Mouse (Mus musculus) liver, embryonic 13.5 days (tissue): ENCODE measurements around the gene Olfr814. TPM values are rescaled to one million over a fixed set of nuclear protein-coding genes. Genes with fewer than 3 reads are reported as not detected.
"Not testable (repeated sequence)": the region's sequence is repeated elsewhere in the genome, so short reads cannot be mapped to it uniquely, and the experiment has no call there.

ENCODE experiments used
- ATAC-seq: fragments of 200-750 bp; cut with Nextera tagmentation; 2 replicates; pipeline ENCODE4 v1.8.0; 2017; ENCODE audit warnings: low read depth, mild to moderate bottlenecking, moderate number of reproducible peaks, moderate library complexity
- DNase-seq: peaks from one replicate; pipeline ENCODE4 v3.0.0; 2022
- H3K27ac ChIP-seq: fragments of 300-500 bp; sonication (generic); 2 replicates; pipeline ENCODE4 v1.5.1; 2015; ENCODE audit warnings: moderate library complexity, mild to moderate bottlenecking, inconsistent platforms
- H3K27me3 ChIP-seq: fragments of 300-500 bp; sonication (generic); 2 replicates; pipeline ENCODE4 v1.6.1; 2015; ENCODE audit warnings: mild to moderate bottlenecking, inconsistent platforms
- H3K36me3 ChIP-seq: fragments of 300-500 bp; sonication (generic); 2 replicates; pipeline ENCODE4 v1.6.1; 2015; ENCODE audit warnings: mild to moderate bottlenecking, inconsistent platforms
- H3K4me1 ChIP-seq: fragments of 300-500 bp; sonication (generic); replicated peaks from 2 replicates; pipeline ENCODE4 v1.6.1; 2015; ENCODE audit warnings: inconsistent platforms
- H3K4me2 ChIP-seq: fragments of 300-500 bp; sonication (generic); 2 replicates; pipeline ENCODE4 v1.6.1; 2015; ENCODE audit warnings: inconsistent platforms, mild to moderate bottlenecking, moderate library complexity
- H3K4me3 ChIP-seq: fragments of 300-500 bp; sonication (generic); replicated peaks from 2 replicates; pipeline ENCODE4 v1.5.1; 2015; ENCODE audit warnings: mild to moderate bottlenecking, inconsistent platforms
- H3K9ac ChIP-seq: fragments of 300-500 bp; sonication (generic); 2 replicates; pipeline ENCODE4 v1.6.1; 2015; ENCODE audit warnings: mild to moderate bottlenecking, inconsistent platforms
- H3K9me3 ChIP-seq: fragments of 300-500 bp; sonication (generic); replicated peaks from 2 replicates; pipeline ENCODE4 v1.6.1; 2016; ENCODE audit warnings: inconsistent platforms
- WGBS: fragments of 180-500 bp; shearing (Covaris S2); methylation state at CpG from one replicate; pipeline ENCODE4 v1.1.7; 2015; ENCODE audit not compliant: insufficient replicate concordance; 5-methylcytosine and 5-hydroxymethylcytosine counted together
- polyA plus RNA-seq: library from polyadenylated mRNA; unstranded; fragments of >200 nt; fragmentation: Nextera tagmentation; extraction: Ambion mirVana; gene quantifications from 2 replicates; pipeline ENCODE4 v1.2.1, GENCODE M21; 2015

The Olfr814 gene
- polyA plus RNA-seq, result not detected in 2 replicates

DNA sequence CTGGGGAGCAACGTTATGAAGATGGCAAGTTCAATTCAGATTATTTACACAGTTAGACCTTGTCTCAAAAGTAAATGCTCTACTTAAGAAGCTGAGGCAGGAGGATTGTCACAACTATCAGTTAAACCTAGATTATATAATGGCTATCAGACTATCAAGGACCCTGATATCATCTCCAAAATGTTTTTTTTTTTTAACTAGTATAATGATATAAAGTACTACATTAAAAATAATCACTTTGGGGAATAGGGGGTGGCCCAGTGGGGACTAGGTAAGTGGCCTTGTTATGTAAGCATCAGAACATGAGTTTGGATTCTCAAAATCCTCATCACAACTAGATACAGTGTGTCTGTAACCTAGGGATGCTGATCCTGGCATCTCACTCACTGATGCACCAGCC, at the start of gene Olfr814:
TSS of gene Olfr814 (minus strand) at position 101 of the 400 bp plus-strand sequence.
- not testable (repeated sequence) for H3K4me3 ChIP-seq, H3K27ac ChIP-seq, H3K27me3 ChIP-seq, DNase-seq, H3K4me2 ChIP-seq, H3K9ac ChIP-seq, H3K4me1 ChIP-seq, ATAC-seq, H3K36me3 ChIP-seq, H3K9me3 ChIP-seq
- 29% methylated on average over 1 of the region's 1 CpGs for WGBS

DNA sequence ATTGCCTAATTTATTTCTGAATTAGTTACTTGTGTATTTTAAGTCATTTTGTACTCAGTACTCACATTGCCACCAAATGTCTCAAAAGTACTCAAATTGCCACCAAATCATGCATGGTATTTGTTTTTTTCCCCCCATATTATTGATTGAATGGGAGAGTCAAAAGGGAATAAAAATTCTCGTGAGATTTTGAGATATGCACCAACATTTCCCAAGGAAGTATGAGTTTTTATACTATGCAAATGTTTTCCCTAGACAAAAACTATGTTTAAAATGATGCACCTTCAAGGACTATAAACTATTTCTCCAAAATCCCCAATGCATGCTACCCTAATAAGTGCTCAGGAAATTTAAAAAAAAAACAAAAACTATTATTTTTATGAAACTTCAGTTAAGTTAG, 35.8 kb upstream of the Olfr814 start, which contains the start of gene Olfr816:
TSS of gene Olfr816 (minus strand) at position 101 of the 400 bp plus-strand sequence.
- DNase-seq (no peak), ATAC-seq (no peak)
- no peaks in the 10 kb centered on the region for H3K36me3 ChIP-seq
- no peaks in the 10 kb centered on the region for H3K4me1 ChIP-seq
- no peaks in the 10 kb centered on the region for H3K27me3 ChIP-seq
- 29% methylated on average over 1 of the region's 1 CpGs for WGBS
- no peak within 1 kb of the TSS for H3K4me3 ChIP-seq
- no peak within 1 kb of the TSS for H3K27ac ChIP-seq
- no peaks in the 10 kb centered on the region for H3K9me3 ChIP-seq
- H3K4me2 ChIP-seq, result no peak within 1 kb of the TSS
- H3K9ac ChIP-seq, result no peak within 1 kb of the TSS

- H3K9me3 ChIP-seq, DNase-seq, H3K36me3 ChIP-seq, ATAC-seq, H3K4me3 ChIP-seq, H3K4me1 ChIP-seq, H3K4me2 ChIP-seq, H3K27me3 ChIP-seq, H3K9ac ChIP-seq, H3K27ac ChIP-seq: not testable (repeated sequence)
- 40% methylated on average over 1 of the region's 1 CpGs for WGBS
These were observed 26.1 kb upstream of the Olfr814 start, which contains the start of gene Olfr815 for GRCm38 (mm10) chr10:129905767-129906166. Olfr815 (minus strand) TSS chr10:129905867.

DNA sequence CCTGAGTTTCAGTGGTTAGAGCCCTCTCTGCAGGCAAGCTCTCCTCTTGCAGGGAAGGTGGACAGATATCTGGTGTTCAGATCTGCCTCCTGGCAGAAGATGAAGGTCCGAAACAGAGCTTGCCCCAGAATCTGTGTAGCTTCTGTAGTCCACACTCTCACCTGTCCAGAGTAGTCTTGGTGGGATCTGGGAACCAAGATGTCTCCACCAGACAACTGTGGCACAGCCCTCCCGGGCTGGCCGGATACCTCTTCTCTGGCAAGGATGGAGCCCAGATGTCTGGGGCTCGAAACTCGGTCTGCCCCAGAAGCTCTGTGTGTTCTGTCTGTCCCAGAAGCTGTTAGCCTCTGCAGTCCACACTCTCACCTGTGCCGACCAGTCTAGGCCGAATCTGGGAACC, 6.3 kb upstream of the Olfr814 start:
- 81% methylated on average over 7 of the region's 7 CpGs for WGBS

GRCm38 (mm10) chr10:129885496-129885895, 5.8 kb upstream of the Olfr814 start:
- 46% methylated on average over 6 of the region's 6 CpGs for WGBS
- not testable (repeated sequence) for H3K36me3 ChIP-seq, H3K9me3 ChIP-seq, ATAC-seq, H3K27me3 ChIP-seq, H3K4me1 ChIP-seq, DNase-seq, H3K4me2 ChIP-seq, H3K27ac ChIP-seq, H3K9ac ChIP-seq, H3K4me3 ChIP-seq

More for the DNA sequence above, 6.3 kb upstream of the Olfr814 start:
- peaks cover 3% of the 10 kb centered on the region; the same call in 1 of the 2 replicates for H3K9me3 ChIP-seq
- DNase-seq, result no peak
- H3K36me3 ChIP-seq, result no peaks in the 10 kb centered on the region
- H3K4me2 ChIP-seq, result no peak overlapping the region
- no peak overlapping the region for H3K9ac ChIP-seq
- no peaks in the 10 kb centered on the region for H3K4me1 ChIP-seq
- ATAC-seq, result no peak
- H3K27ac ChIP-seq, result no peak overlapping the region
- H3K27me3 ChIP-seq, result no peaks in the 10 kb centered on the region
- no peak overlapping the region for H3K4me3 ChIP-seq

GRCm38 (mm10) chr10:129855067-129855466, 24.6 kb downstream of the Olfr814 start, which contains the start of gene Olfr813:
Olfr813 (plus strand) TSS chr10:129855367.
- Histone ChIP-seq H3K4me2 (no peak within 1 kb of the TSS), H3K27me3 (no peaks in the 10 kb centered on the region), H3K9ac (no peak within 1 kb of the TSS), H3K9me3 (no peaks in the 10 kb centered on the region), H3K4me1 (no peaks in the 10 kb centered on the region), H3K36me3 (no peaks in the 10 kb centered on the region), H3K27ac (no peak within 1 kb of the TSS), H3K4me3 (no peak within 1 kb of the TSS)
- DNase-seq (no peak), ATAC-seq (no peak)

- no peaks in the 10 kb centered on the region for H3K27me3 ChIP-seq
- no peaks in the 10 kb centered on the region for H3K4me1 ChIP-seq
- H3K9ac ChIP-seq, result no peak overlapping the region
- ATAC-seq (no peak), DNase-seq (no peak)
- H3K4me2 ChIP-seq, result no peak overlapping the region
- 55% methylated on average over 1 of the region's 1 CpGs for WGBS
- no peaks in the 10 kb centered on the region for H3K36me3 ChIP-seq
- no peak overlapping the region for H3K27ac ChIP-seq
- H3K9me3 ChIP-seq, result no peaks in the 10 kb centered on the region
- no peak overlapping the region for H3K4me3 ChIP-seq
These were observed 32.3 kb downstream of the Olfr814 start for GRCm38 (mm10) chr10:129847343-129847742.

DNA sequence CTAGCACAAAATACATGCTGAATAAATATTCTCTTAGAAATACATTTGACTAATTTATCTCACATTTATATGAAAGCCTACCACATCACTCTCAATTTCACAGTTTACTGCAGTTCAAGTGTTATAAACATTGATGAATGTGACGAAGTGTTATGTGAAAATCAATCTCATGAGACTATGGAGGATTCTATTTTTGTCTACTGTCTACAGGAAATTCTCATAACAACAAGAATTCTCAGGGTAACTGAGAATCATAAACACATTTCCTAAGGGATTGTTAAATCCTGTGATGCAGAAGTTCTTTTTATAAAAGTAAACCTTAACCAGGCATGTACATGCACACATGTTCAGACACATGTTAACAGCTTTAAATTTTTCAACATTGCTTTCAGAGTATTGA, 33.7 kb downstream of the Olfr814 start, which contains the start of gene Olfr812:
TSS of gene Olfr812 (minus strand) at position 101 of the 400 bp plus-strand sequence.
- Histone ChIP-seq H3K9ac (no peak within 1 kb of the TSS), H3K36me3 (no peaks in the 10 kb centered on the region), H3K4me3 (no peak within 1 kb of the TSS), H3K4me2 (no peak within 1 kb of the TSS), H3K27ac (no peak within 1 kb of the TSS), H3K9me3 (no peaks in the 10 kb centered on the region), H3K4me1 (no peaks in the 10 kb centered on the region), H3K27me3 (no peaks in the 10 kb centered on the region)
- 35% methylated on average over 1 of the region's 1 CpGs for WGBS
- no peak for DNase-seq
- no peak for ATAC-seq

Other genes with a start within 250 kb of the Olfr814 start
- not detected in 2 replicates for gene Olfr799, start 242.4 kb downstream of the Olfr814 start, polyA plus RNA-seq
- gene Olfr800, start 222.2 kb downstream of the Olfr814 start, polyA plus RNA-seq, result not detected in 2 replicates
- not detected in 2 replicates for gene Olfr801, start 206.0 kb downstream of the Olfr814 start, polyA plus RNA-seq
- not detected in 2 replicates for gene Olfr802, start 191.7 kb downstream of the Olfr814 start, polyA plus RNA-seq
- not detected in 2 replicates for gene Olfr803, start 185.6 kb downstream of the Olfr814 start, polyA plus RNA-seq
- not detected in 2 replicates for gene Olfr804, start 176.6 kb downstream of the Olfr814 start, polyA plus RNA-seq
- not detected in 2 replicates for gene Olfr805, start 150.5 kb downstream of the Olfr814 start, polyA plus RNA-seq
- not detected in 2 replicates for gene Olfr806, start 137.9 kb downstream of the Olfr814 start, polyA plus RNA-seq
- not detected in 2 replicates for gene Olfr807, start 122.1 kb downstream of the Olfr814 start, polyA plus RNA-seq
- not detected in 2 replicates for gene Olfr808, start 114.4 kb downstream of the Olfr814 start, polyA plus RNA-seq
- gene Olfr809, start 105.2 kb downstream of the Olfr814 start, polyA plus RNA-seq, result not detected in 2 replicates
- not detected in 2 replicates for gene Olfr810, start 84.9 kb downstream of the Olfr814 start, polyA plus RNA-seq
- gene Olfr811, start 75.5 kb downstream of the Olfr814 start, polyA plus RNA-seq, result not detected in 2 replicates
- not detected in 2 replicates for gene Olfr812, start 33.8 kb downstream of the Olfr814 start, polyA plus RNA-seq
- not detected in 2 replicates for gene Olfr813, start 24.5 kb downstream of the Olfr814 start, polyA plus RNA-seq
- gene Olfr815, start 26.0 kb upstream of the Olfr814 start, polyA plus RNA-seq, result not detected in 2 replicates
- not detected in 2 replicates for gene Olfr816, start 35.7 kb upstream of the Olfr814 start, polyA plus RNA-seq
- not detected in 2 replicates for gene Olfr818, start 69.2 kb upstream of the Olfr814 start, polyA plus RNA-seq
- gene Olfr819, start 87.4 kb upstream of the Olfr814 start, polyA plus RNA-seq, result not detected in 2 replicates
- not detected in 2 replicates for gene Olfr247, start 96.3 kb upstream of the Olfr814 start, polyA plus RNA-seq
- not detected in 2 replicates for gene Gm10310, start 105.2 kb upstream of the Olfr814 start, polyA plus RNA-seq
- not detected in 2 replicates for gene Olfr820, start 132.8 kb upstream of the Olfr814 start, polyA plus RNA-seq
- gene Olfr821, start 150.5 kb upstream of the Olfr814 start, polyA plus RNA-seq, result not detected in 2 replicates
- gene Olfr822, start 191.4 kb upstream of the Olfr814 start, polyA plus RNA-seq, result not detected in 2 replicates
- not detected in 2 replicates for gene Olfr823, start 235.5 kb upstream of the Olfr814 start, polyA plus RNA-seq